Mouse (Mus musculus): ENCODE measurements around the gene Gemin4. TPM values are rescaled to one million over a fixed set of nuclear protein-coding genes. Genes with fewer than 3 reads are reported as not detected.

Gene Gemin4
- total and polyA plus RNA-seq, 3 experiments: 41.3 to 51.6 (median 46.5) TPM

DNA sequence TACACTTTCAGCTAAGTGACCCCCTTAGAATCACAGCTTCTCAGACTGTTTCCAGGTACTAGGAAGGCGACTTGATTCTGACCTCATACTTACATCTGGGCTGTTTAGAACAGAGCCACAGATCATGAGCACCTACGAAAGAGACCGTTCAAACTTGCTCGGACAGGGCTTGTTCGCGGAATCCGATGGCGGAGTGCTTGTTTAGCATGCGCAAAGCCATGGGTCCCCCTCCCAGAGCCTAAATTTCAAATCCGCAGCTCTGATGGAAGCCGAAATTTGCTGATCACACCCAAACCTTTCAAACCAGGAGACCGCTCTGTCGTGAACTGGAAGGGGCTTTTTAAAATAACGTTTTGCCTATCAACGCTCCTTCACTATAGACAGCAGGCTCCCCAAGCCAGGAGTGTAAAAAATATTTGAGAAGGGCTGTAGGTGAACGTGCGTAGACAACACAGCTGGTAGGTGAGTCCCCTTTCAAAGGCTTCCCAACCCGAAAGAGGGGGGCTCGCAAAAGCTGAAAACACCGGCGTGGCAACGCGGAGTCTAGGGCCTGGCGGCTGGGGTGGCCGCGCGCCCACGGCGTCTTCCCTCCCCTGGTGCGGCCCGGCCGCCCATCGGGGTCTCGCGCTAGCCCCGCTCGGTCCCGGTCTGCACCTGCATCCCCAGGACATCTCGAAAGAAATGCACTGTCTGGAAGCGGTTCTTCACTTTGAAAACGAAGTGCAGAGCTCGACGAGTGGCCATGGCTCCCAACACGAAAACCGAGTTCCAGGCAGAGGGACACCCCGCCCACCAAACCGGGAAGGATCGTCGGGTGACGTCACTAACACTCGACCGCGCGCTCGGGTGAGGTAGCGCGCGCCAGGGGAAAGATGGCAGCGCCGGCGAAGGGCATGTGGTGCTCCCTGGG, 25.7 kb upstream of the Gemin4 start, which contains the start of the genes Mrm3 and Glod4:
Gene Mrm3 (plus strand): TSS at position 815 of the 910 bp plus-strand sequence.
Gene Glod4 (minus strand): TSS at position 825 of the 910 bp plus-strand sequence.
- no peak within 1 kb of the TSS for H3K27ac ChIP-seq (ENCODE audit: insufficient read depth, low read depth)
- dilution Hi-C loops (cut with MboI; ENCODE audit: extremely low pct_ligation_motif_present, extremely low pct_unique_long_range_greater_than_20kb, low sequenced_read_pairs) (no loop called here), in situ Hi-C loops (cut with MboI; ENCODE audit: low pct_ligation_motif_present, low pct_unique_long_range_greater_than_20kb, low sequenced_read_pairs) (no loop called here)
- peaks cover 4 to 41% of the 10 kb centered on the region in 2 experiments for H3K4me1 ChIP-seq (ENCODE audit: control insufficient read depth in 1 of 2, insufficient read depth in 2 of 2)
- no peaks in the 10 kb centered on the region for H3K9me3 ChIP-seq (replicated peaks; ENCODE audit: low read length)
- H3K36me3 ChIP-seq (replicated peaks in 1 of 2; ENCODE audit: control insufficient read depth in 1 of 2, insufficient read depth in 1 of 2, low read length in 1 of 2): peaks cover 17 to 61% of the 10 kb centered on the region in 2 experiments
- H3K9ac ChIP-seq (ENCODE audit: insufficient read depth, low read depth): peak within 1 kb of the TSS; percentile 70
- peak; percentile 90 for DNase-seq (ENCODE audit: extremely low read depth)
- H3K79me2 ChIP-seq (replicated peaks; ENCODE audit: control insufficient read depth, extremely low read depth, insufficient read depth, poor library complexity, severe bottlenecking): peaks cover 18% of the 10 kb centered on the region
- peak within 1 kb of the TSS; percentile 92 for H3K4me2 ChIP-seq (ENCODE audit: insufficient read depth, low read depth, poor library complexity, severe bottlenecking)
- no peaks in the 10 kb centered on the region for H3K27me3 ChIP-seq (replicated peaks)
- H3K4me3 ChIP-seq (replicated peaks in 1 of 3; ENCODE audit: low read depth in 2 of 3, low read length in 2 of 3, poor library complexity in 1 of 3): peak within 1 kb of the TSS; percentile 61 to 91 (median 70)
- TF ChIP-seq PAX5 (IDR thresholded peaks at IDR 0.05; ENCODE audit: low read length) (no peak), NELFE (IDR thresholded peaks at IDR 0.05; ENCODE audit: low read depth, low read length) (peak; percentile 94; the same call in 1 of the 2 replicates), ZKSCAN1 (IDR thresholded peaks at IDR 0.05; ENCODE audit: borderline replicate concordance, low read depth, low read length) (no peak), SMC3 (IDR thresholded peaks at IDR 0.05; ENCODE audit: low read depth, low read length) (no peak), UBTF (IDR thresholded peaks at IDR 0.05; ENCODE audit: low read depth, low read length) (no peak), CHD2 (IDR thresholded peaks at IDR 0.05; ENCODE audit: low read length) (no peak), ETS1 (conservative IDR thresholded peaks at IDR 0.05; ENCODE audit: low read depth, low read length) (0 out of 2 replicates have a peak, but pooled peaks have one; percentile 11), MEF2A (IDR thresholded peaks at IDR 0.05; ENCODE audit: borderline replicate concordance, low read depth, low read length) (peak; percentile 80; the same call in 1 of the 2 replicates), GABPA (IDR thresholded peaks at IDR 0.05; ENCODE audit: insufficient replicate concordance, low read depth, low read length) (peak; percentile 31; the same call in 1 of the 2 replicates), MYC (IDR thresholded peaks at IDR 0.05; ENCODE audit: low read depth, low read length) (peak; percentile 93; the same call in 1 of the 2 replicates), IRF4 (IDR thresholded peaks at IDR 0.05; ENCODE audit: low read depth, low read length) (peak; percentile 82), EP300 (IDR thresholded peaks at IDR 0.05; ENCODE audit: low read length) (no peak), ZNF384 (IDR thresholded peaks at IDR 0.05; ENCODE audit: low read depth, low read length) (no peak), USF2 (conservative IDR thresholded peaks at IDR 0.05; ENCODE audit: low read depth, low read length) (no peak), USF1 (IDR thresholded peaks at IDR 0.05; ENCODE audit: low read depth, low read length) (peak; percentile 3; the same call in 1 of the 2 replicates), MAFK (IDR thresholded peaks at IDR 0.05; ENCODE audit: insufficient replicate concordance, low read length) (no peak), CHD1 (IDR thresholded peaks at IDR 0.05; ENCODE audit: low read depth, low read length) (no peak), RCOR1 (conservative IDR thresholded peaks at IDR 0.05; ENCODE audit: low read depth, low read length) (0 out of 2 replicates have a peak, but pooled peaks have one; percentile 48), MAX (IDR thresholded peaks at IDR 0.05; ENCODE audit: low read length) (peak; percentile 93), POLR2AphosphoS2 (IDR thresholded peaks at IDR 0.05; ENCODE audit: low read depth, low read length) (peak; percentile 75; the same call in 1 of the 2 replicates), SIN3A (IDR thresholded peaks at IDR 0.05; ENCODE audit: low read length) (peak; percentile 98), MXI1 (IDR thresholded peaks at IDR 0.05; ENCODE audit: low read depth, low read length) (peak; percentile 99), MAZ (IDR thresholded peaks at IDR 0.05; ENCODE audit: low read depth, low read length) (peak; percentile 67; the same call in 1 of the 2 replicates), NRF1 (IDR thresholded peaks at IDR 0.05; ENCODE audit: low read depth, low read length) (peak; percentile 69), ELF1 (IDR thresholded peaks at IDR 0.05; ENCODE audit: low read depth, low read length) (peak; percentile 90), RAD21 (IDR thresholded peaks at IDR 0.05; ENCODE audit: low read depth, low read length) (no peak), E2F4 (IDR thresholded peaks at IDR 0.05; ENCODE audit: insufficient replicate concordance, low read depth, low read length) (peak; percentile 82; the same call in 1 of the 2 replicates), KAT2A (IDR thresholded peaks at IDR 0.05; ENCODE audit: insufficient replicate concordance, low read length) (peak; percentile 81; the same call in 1 of the 2 replicates), HCFC1 (IDR thresholded peaks at IDR 0.05; ENCODE audit: low read depth, low read length) (peak; percentile 92), CTCF (conservative IDR thresholded peaks at IDR 0.05 in 1 of 2, IDR thresholded peaks at IDR 0.05 in 1 of 2; ENCODE audit: low read depth in 2 of 2, low read length in 2 of 2) (no peak), TCF12 (IDR thresholded peaks at IDR 0.05; ENCODE audit: low read depth, low read length) (peak; percentile 98), TBP (conservative IDR thresholded peaks at IDR 0.05; ENCODE audit: low read depth, low read length) (peak; percentile 67; the same call in 1 of the 2 replicates), BHLHE40 (IDR thresholded peaks at IDR 0.05; ENCODE audit: low read depth, low read length) (no peak), JUND (conservative IDR thresholded peaks at IDR 0.05; ENCODE audit: low read depth, low read length) (0 out of 2 replicates have a peak, but pooled peaks have one; percentile 17), JUN (IDR thresholded peaks at IDR 0.05; ENCODE audit: insufficient read depth, low read depth, low read length) (peak; percentile 28; the same call in 1 of the 2 replicates), ZMIZ1 (IDR thresholded peaks at IDR 0.05; ENCODE audit: low read depth, low read length) (peak; percentile 84), ZC3H11A (IDR thresholded peaks at IDR 0.05; ENCODE audit: low read depth, low read length) (no peak)

All from CH12.LX (cell line).